Mouse (Mus musculus) left cerebral cortex, adult 2 months (tissue): Measurements from ENCODE around the gene Hic1. TPM values are rescaled to one million over a fixed set of nuclear protein-coding genes. Genes with fewer than 3 reads are reported as not detected.
A peak's percentile ranks its signal among the peaks of the same experiment; 100 is the strongest.
"Not testable (repeated sequence)": the region's sequence is repeated elsewhere in the genome, so short reads cannot be mapped to it uniquely, and the experiment has no call there.

ENCODE experiments used
- DNase-seq, 2 experiments: peaks; one replicate each; pipeline ENCODE4 v3.0.0; 2021 to 2022; ENCODE audit warnings: low spot score in 2 of 2, mixed read lengths in 1 of 2; ENCODE audit errors: extremely low spot score in 1 of 2
- H3K27ac ChIP-seq: fragments of 200-600 bp; 2 replicates; pipeline ENCODE4 v1.8.1; 2022
- H3K4me3 ChIP-seq: fragments of 200-600 bp; 2 replicates; pipeline ENCODE4 v1.8.1; 2022
- CTCF ChIP-seq: fragments of 200-600 bp; IDR thresholded peaks from 2 replicates; pipeline ENCODE4 v1.8.1; 2022; ENCODE audit warnings: antibody characterized with exemption, mild to moderate bottlenecking, moderate library complexity
- intact Hi-C: fragments of 180-260 bp; cut with DNase I; formaldehyde crosslinking; loops from one replicate; pipeline ENCODE4 v1.15.1; 2025
- total RNA-seq, 2 experiments: library from RNA; stranded (reverse); gene quantifications; 2 replicates each; pipeline ENCODE4 v1.2.3; 2021

The Hic1 gene
- total RNA-seq, 2 experiments from 2014 or later: 3.3 to 3.9 TPM

DNA sequence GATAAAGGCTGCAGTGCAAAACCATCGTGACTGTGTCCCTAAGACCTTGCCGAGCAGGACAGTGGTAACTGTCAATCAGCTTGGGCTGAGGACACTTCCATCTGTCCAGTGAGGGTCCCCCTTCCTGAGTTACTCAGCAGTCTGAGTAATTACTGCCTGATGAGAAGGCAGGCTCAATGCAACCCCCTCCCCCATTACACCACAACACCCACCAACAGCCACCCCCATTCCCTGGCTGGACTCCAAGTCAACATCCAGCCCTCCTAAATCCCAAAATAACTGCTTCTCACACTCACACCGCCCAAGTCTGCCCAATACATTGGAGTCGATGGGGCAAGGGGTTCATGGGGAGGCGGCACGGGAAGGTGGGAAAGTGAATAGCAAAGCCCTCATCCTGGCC lies 22.5 kb upstream of the Hic1 start:
- TF ChIP-seq CTCF: no peak
- no peak for DNase-seq
- Histone ChIP-seq H3K27ac (0 out of 2 replicates have a peak overlapping the region, but pooled peaks have one; percentile 24), H3K4me3 (no peak overlapping the region)
- intact Hi-C loops: loop anchor here (2.0 to 5.0 kb wide), 3 partner anchors 39 to 270 kb away; partner anchors contain the start of gene Tlcd2

DNA sequence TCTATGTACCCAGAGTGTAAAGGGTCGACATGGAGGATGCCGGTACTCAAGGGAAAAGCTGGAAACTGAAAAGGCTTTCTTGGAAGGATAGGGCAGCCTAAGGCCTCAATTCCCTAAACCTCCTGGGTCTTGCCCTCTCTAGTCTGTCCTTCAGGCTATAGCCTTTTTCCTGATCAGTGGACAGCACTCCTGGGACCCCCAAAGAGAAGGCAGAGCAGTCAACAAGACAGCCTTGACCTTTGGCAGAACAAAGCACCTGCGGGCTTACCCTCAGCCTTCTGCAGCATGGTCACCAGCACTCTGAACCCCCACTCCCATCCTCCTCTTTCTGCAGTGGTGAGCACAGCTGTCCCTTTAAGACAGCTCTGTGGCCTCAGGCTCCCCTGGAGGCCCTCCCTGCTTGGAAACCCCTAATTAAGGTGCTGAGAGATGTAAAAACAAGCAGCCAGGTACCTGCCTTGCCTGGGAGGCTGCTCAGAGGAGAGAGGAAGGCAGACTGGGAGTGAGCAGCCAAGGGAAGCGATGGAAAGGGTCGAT lies 21.7 kb upstream of the Hic1 start, which contains the start of gene Dph1:
Gene Dph1, minus strand, starts transcription at position 337 of the 537 bp plus-strand sequence.
- Histone ChIP-seq H3K27ac (peak within 1 kb of the TSS; percentile 69), H3K4me3 (peak within 1 kb of the TSS; percentile 69)
- DNase-seq: no peak
- no peak for TF ChIP-seq CTCF
- intact Hi-C loops: loop anchor here (5.0 kb wide), 2 partner anchors 206 to 271 kb away; partner anchors contain the start of gene Tlcd2

DNA sequence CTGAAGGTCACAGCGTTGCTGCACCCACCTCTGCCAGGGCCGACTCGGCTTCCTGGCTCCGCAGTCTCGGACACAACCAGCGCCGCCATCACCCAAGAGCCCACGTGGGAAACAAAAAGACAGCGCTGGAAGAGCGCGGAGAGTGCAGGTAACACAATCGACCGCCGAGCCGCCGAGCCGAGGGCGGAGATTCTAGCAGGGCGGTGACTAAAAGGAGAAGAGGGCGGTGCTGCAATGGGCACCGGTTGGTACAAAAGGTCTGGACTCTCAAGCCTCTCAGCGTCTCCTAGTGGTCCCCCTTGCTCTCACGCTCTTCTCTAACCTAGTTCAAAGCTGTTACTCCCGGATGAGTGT lies 21.0 kb upstream of the Hic1 start:
- peak; percentile 32 for TF ChIP-seq CTCF
- DNase-seq: peak; percentile 79 to 84
- peak overlapping the region; percentile 69 for H3K27ac ChIP-seq
- H3K4me3 ChIP-seq: peak overlapping the region; percentile 69
- intact Hi-C loops: loop anchor here (5.0 kb wide), 2 partner anchors 207 to 272 kb away; partner anchors contain the start of gene Tlcd2

DNA sequence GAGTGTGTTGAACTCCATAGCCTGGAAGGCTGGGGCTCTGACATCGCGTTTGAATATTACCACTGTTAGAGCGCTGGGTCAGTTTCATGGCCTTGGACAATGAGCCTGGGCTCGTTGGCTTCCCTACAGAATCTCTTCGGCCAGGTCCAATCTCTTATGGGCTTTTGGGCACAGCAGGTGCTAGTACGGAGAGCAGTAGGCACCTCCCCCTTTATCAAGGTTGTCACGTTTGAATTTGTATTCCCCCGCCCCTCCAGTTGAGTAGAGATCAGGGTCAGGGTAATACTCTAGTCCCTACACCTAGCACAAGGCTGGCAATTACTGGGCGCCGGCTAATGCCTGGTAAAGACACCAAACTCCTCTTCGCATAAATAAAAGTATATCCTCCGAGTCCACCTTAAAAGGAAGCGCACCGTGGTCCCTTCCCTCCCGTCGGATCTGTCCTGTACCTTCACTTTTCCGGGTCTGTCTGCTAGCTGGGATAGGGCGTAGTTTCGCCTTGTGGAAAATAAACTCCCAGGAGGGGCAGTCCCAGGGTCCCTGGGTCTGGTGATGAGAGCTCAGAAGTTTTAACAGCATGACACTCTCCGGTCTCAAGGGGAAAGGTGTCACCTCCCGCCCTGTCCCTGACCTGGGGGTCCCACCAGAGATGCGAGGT lies 20.5 kb upstream of the Hic1 start:
- Histone ChIP-seq H3K27ac (peak overlapping the region; percentile 69), H3K4me3 (peak overlapping the region; percentile 69)
- no peak for DNase-seq
- no peak for TF ChIP-seq CTCF
- intact Hi-C loops: loop anchor here (5.0 to 10.0 kb wide), 3 partner anchors 207 to 385 kb away; partner anchors contain the start of gene Tlcd2

DNA sequence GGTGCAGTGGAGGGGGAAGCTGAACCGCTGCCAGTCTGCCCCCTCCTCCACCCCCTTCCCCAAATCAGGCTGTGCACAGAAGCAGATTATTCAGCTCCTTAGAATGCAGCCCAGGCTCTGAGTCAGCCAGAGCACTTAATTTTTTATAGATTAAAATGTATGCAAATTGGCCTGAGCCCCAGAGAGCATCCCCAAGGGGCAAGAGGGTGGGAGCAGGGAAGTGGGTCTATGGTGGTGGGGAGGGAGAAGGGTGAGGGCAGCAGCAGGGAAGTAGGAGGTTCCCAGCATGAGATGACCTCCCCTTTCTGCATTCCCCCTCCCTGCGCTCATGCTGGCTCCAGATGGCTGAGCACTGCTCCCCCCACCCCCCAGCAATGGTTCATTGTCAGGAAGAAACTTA lies 15.7 kb upstream of the Hic1 start:
- TF ChIP-seq CTCF: no peak
- intact Hi-C loops: loop anchor here (1.0 to 10.0 kb wide), 3 partner anchors 16 to 390 kb away; no protein-coding TSS in a partner anchor
- Histone ChIP-seq H3K4me3 (no peak overlapping the region), H3K27ac (peak overlapping the region; percentile 84)
- DNase-seq: peak; percentile 46 to 48

DNA sequence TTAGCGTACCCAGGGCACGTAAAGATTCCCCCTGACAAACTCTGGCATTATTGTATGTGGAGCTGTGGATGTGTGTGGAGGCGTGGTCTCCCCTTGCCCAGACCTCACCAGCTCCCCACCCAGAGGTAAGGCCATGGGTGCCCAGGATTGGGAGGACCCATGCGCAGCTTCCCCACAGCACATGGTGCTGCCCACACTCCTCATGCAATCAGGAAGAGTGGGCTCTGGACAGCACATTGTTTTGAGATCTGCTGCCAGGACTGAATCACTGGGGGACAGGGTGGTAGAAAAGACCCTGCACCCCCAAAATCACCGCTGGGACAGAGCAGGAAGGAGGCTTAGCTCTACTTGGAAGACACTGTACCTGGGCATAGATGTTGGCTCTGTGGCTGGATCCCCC lies 15.3 kb upstream of the Hic1 start:
- no peak overlapping the region for H3K4me3 ChIP-seq
- H3K27ac ChIP-seq: peak overlapping the region; percentile 84
- peak in 1 of 2 experiments; percentile 55 for DNase-seq
- no peak for TF ChIP-seq CTCF
- intact Hi-C loops: loop anchor here (1.0 to 10.0 kb wide), 3 partner anchors 16 to 390 kb away; no protein-coding TSS in a partner anchor

DNA sequence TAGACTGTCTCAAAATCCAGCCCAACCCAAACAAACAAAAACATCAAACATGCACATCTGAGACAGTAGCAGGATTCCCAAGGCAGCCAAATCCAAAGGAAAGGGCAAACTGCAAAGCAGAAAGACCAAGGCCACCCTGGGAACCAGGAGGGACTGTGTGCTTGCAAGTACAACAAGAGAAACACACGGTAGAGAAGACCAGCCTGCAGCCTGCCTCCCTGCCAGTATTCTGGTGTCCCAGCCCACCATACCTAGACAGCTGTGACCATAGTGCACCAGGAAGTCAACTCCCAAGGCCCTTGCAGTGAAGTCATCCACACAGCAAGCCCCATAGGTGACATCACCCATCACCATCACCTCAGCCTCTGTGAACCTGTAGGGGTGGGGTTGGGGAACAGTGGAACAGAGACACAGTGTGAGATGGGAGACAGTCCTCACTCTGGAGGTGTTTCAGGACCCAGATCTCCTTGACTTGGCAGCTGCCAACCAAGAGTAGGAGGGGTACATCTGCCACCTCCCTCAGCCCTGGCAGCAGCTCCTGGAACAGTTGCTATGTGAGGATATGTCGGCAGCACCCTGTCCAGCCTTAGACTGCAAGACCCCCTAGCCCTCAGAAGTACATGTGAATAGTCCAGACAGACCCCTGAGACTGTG lies 14.7 kb upstream of the Hic1 start:
- peak; percentile 58 to 77 for DNase-seq
- no peak overlapping the region for H3K4me3 ChIP-seq
- intact Hi-C loops: loop anchor here (1.0 to 10.0 kb wide), 3 partner anchors 17 to 391 kb away; no protein-coding TSS in a partner anchor
- no peak for TF ChIP-seq CTCF
- H3K27ac ChIP-seq: peak overlapping the region; percentile 84

DNA sequence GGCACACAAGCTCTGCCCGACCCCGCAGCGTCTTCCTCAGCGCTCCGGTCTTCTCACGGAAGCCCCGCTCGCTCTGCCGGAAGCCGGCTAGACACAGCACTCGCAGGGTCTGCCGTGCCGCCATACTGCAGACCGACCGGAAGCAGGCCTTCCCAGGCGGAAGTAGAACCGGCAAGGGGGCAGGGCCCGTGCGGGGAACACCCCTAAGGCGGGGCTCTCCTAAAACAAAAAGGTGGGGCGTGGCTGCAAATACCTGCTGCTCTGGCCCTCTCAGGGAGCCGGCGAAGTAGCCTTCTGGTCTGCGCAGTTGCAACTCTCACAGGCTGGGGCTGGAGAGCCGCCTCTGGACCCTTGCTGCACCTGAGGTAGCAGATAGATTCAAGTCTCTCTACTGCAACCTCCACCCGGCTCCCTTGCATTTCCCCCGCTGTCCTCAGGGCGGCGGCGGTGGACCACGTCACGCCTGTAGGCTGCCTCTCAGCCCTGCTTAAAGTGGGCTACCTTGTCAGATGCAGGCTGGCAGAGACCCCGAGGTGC lies 9.4 kb upstream of the Hic1 start, which contains the start of gene Ovca2:
Gene Ovca2, minus strand, starts transcription at position 164 of the 537 bp plus-strand sequence.
- Histone ChIP-seq H3K4me3 (peak within 1 kb of the TSS; percentile 74), H3K27ac (peak within 1 kb of the TSS; percentile 84)
- TF ChIP-seq CTCF: peak; percentile 98
- intact Hi-C loops: loop anchor here (1.0 to 5.0 kb wide), 4 partner anchors 113 to 334 kb away; partner anchors contain the start of genes Rilp, Scarf1 and Wdr81
- DNase-seq: peak; percentile 87 to 88

DNA sequence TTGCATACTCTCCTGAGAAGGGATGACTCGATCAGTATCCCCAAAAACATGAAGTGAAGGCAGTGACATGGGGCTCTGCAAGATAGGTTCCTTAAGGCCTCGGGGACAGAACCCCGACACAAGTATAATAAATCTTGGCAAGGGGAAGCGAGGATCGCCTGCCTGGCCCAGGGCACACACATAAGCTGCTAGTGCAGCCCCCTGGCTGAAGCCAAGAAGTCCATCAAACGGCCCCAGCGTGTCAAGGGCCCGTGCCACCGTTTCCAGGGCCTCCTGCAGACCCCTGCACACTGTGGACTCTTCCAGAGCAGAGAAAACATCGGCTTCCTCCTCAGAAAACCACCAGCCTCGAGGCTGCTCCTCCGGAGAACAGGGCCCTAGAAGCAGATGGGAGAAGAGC lies 8.7 kb upstream of the Hic1 start:
- no peak for TF ChIP-seq CTCF
- intact Hi-C loops: loop anchor here (2.0 to 5.0 kb wide), 3 partner anchors 213 to 334 kb away; partner anchors contain the start of genes Rilp, Scarf1 and Wdr81
- peak overlapping the region; percentile 84 for H3K27ac ChIP-seq
- peak in 1 of 2 experiments; percentile 37 for DNase-seq
- peak overlapping the region; percentile 74 for H3K4me3 ChIP-seq

DNA sequence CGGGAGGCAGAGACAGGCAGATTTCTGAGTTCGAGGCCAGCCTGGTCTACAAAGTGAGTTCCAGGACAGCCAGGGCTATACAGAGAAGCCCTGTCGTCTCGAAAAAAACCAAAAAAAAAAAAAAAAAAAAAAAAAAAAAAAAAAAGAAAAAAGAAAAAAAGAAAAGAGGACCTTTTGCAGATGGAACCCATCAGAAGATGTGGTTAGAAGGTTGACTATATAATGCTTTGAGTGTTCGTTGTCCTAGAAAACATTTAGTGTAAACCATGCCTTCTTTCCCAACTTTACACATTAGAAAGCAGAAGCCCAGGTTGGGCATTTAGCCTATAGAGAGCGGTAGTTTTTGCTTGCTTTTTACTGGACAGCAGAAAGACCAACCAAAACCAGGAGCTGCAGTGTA lies 5.3 kb upstream of the Hic1 start:
- H3K4me3 ChIP-seq: peak overlapping the region; percentile 66
- H3K27ac ChIP-seq: peak overlapping the region; percentile 96
- intact Hi-C loops: loop anchor here (5.0 kb wide), 1 partner anchor 342 kb away; the partner anchor contains the start of gene Mnt
- not testable (repeated sequence) for DNase-seq

DNA sequence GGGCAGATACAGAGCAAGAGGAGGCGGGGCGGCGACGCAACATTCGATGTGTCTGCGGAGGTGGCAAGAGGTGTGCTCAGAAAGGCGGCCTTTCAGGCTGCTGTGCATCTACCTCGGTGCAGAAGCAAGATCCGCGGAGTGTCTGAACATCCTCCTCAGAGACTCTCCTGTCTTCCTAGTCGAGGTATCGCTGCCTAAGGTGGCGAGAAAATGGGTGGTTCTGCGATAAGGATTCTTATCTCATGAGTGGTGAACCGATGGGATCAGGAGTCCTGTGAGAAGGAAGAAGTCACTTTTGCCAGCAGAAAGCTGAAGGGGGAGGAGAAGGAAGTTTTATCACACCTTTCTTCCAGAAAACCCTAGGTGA lies 4.5 kb upstream of the Hic1 start:
- intact Hi-C loops: loop anchor here (2.0 to 5.0 kb wide), 2 partner anchors 287 to 341 kb away; partner anchors contain the start of genes Mnt and Tlcd2
- peak overlapping the region; percentile 66 for H3K4me3 ChIP-seq
- TF ChIP-seq CTCF: no peak
- H3K27ac ChIP-seq: peak overlapping the region; percentile 96
- no peak for DNase-seq
